Mouse (Mus musculus): ENCODE results near the gene Tcp11l2.

GRCm38 (mm10) chr10:84654029-84654428, 77.6 kb downstream of the Tcp11l2 start:
- TF ChIP-seq CTCF (conservative IDR thresholded peaks at IDR 0.05; ENCODE audit: low read length), result no peak
- no peak for TF ChIP-seq POU5F1 (IDR thresholded peaks at IDR 0.05; ENCODE audit: borderline replicate concordance, low read length)

Data from E14TG2a.4 (cell line).